Mouse (Mus musculus): ENCODE results near the gene Mapk11. TPM values are rescaled to one million over a fixed set of nuclear protein-coding genes. Genes with fewer than 3 reads are reported as not detected.
A peak's percentile ranks its signal among the peaks of the same experiment; 100 is the strongest.

Gene Mapk11
- total RNA-seq (2021), result 1 to 10 TPM; 1.0 to 1.1 TPM
- long read RNA-seq, experiment 1, partial matches to known transcripts, result 1 of 1 reads
- long read RNA-seq, experiment 1, other reads (novel, unspliced or antisense), result 0 of 1 reads
- long read RNA-seq, experiment 2, partial matches to known transcripts, result 0 of 2 reads
- long read RNA-seq, experiment 2, other reads (novel, unspliced or antisense), result 2 of 2 reads

GRCm38 (mm10) chr15:89149271-89150040 is at the start of gene Mapk11:
TSS of gene Mapk11 (minus strand) at chr15:89149628.
- Histone ChIP-seq H3K4me3 (peak within 1 kb of the TSS; percentile 90), H3K27ac (peak within 1 kb of the TSS; percentile 79)
- peak; percentile 55 for DNase-seq
- intact Hi-C loops (cut with DNase I), result no loop called here
- TF ChIP-seq CTCF (IDR thresholded peaks at IDR 0.05), result no peak

- TF ChIP-seq CTCF (IDR thresholded peaks at IDR 0.05), result no peak
- Histone ChIP-seq H3K27ac (peak overlapping the region; percentile 99), H3K4me3 (peak overlapping the region; percentile 100)
- no peak for DNase-seq
- intact Hi-C loops (cut with DNase I), result loop anchor here (5.0 to 10.0 kb wide), 3 partner anchors 40 to 462 kb away; partner anchors contain the start of genes Brd1 and Mapk12
Measured at GRCm38 (mm10) chr15:89197056-89197455, 47.6 kb upstream of the Mapk11 start.

GRCm38 (mm10) chr15:89196313-89196706 is 46.9 kb upstream of the Mapk11 start, which contains the start of gene Dennd6b:
TSS of gene Dennd6b (minus strand) at chr15:89196496.
- peak; percentile 98 for DNase-seq
- Histone ChIP-seq H3K27ac (peak within 1 kb of the TSS; percentile 99), H3K4me3 (peak within 1 kb of the TSS; percentile 100)
- intact Hi-C loops (cut with DNase I), result loop anchor here (1.0 to 10.0 kb wide), 4 partner anchors 14 to 462 kb away; partner anchors contain the start of genes Brd1 and Mapk12
- TF ChIP-seq CTCF (IDR thresholded peaks at IDR 0.05), result peak; percentile 100; the same call in 1 of the 2 replicates

GRCm38 (mm10) chr15:89195690-89196312 is 46.4 kb upstream of the Mapk11 start:
- Histone ChIP-seq H3K4me3 (peak overlapping the region; percentile 100), H3K27ac (peak overlapping the region; percentile 99)
- no peak for TF ChIP-seq CTCF (IDR thresholded peaks at IDR 0.05)
- intact Hi-C loops (cut with DNase I), result loop anchor here (1.0 to 10.0 kb wide), 4 partner anchors 14 to 461 kb away; partner anchors contain the start of genes Brd1 and Mapk12
- DNase-seq, result peak; percentile 95

GRCm38 (mm10) chr15:89195261-89195681 is 45.8 kb upstream of the Mapk11 start:
- peak overlapping the region; percentile 100 for H3K4me3 ChIP-seq
- DNase-seq, result no peak
- peak overlapping the region; percentile 99 for H3K27ac ChIP-seq
- TF ChIP-seq CTCF (IDR thresholded peaks at IDR 0.05), result no peak
- intact Hi-C loops (cut with DNase I), result loop anchor here (5.0 to 10.0 kb wide), 3 partner anchors 38 to 460 kb away; partner anchors contain the start of genes Brd1 and Mapk12

GRCm38 (mm10) chr15:89184937-89185227 is 35.5 kb upstream of the Mapk11 start:
- no peak for TF ChIP-seq CTCF (IDR thresholded peaks at IDR 0.05)
- peak; percentile 18 for DNase-seq

GRCm38 (mm10) chr15:89184141-89184936 is 34.9 kb upstream of the Mapk11 start:
- intact Hi-C loops (cut with DNase I), result no loop called here
- no peak for TF ChIP-seq CTCF (IDR thresholded peaks at IDR 0.05)
- no peak overlapping the region for H3K27ac ChIP-seq
- no peak overlapping the region for H3K4me3 ChIP-seq
- DNase-seq, result peak; percentile 7

More at GRCm38 (mm10) chr15:89184937-89185227, 35.5 kb upstream of the Mapk11 start:
- no peak overlapping the region for H3K4me3 ChIP-seq
- intact Hi-C loops (cut with DNase I), result no loop called here
- no peak overlapping the region for H3K27ac ChIP-seq

GRCm38 (mm10) chr15:89182842-89183241 is 33.4 kb upstream of the Mapk11 start:
- DNase-seq, result peak; percentile 13
- TF ChIP-seq CTCF (IDR thresholded peaks at IDR 0.05), result no peak
- Histone ChIP-seq H3K27ac (peak overlapping the region; percentile 86; the same call in 1 of the 2 replicates), H3K4me3 (no peak overlapping the region)
- intact Hi-C loops (cut with DNase I), result no loop called here

DNA sequence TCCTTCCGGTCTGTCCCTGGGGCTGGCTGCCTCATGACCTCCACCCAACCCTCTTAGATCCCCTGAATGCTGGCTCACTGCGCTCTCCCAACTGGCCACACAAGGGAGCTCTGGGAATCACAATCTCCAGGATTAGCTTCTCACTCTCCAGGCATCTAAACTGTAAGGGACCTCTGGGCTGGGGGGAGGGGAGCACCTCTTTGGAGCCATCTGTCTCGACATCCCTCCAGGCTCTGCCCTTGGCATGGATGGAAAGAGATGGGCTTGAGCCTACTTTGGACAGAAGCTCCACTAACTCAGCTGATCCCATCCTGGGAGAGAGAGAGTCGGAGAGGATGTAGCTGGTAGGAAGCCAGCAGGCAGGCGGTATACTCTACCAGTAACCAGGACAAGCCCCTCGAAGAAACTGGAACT is 32.9 kb upstream of the Mapk11 start:
- Histone ChIP-seq H3K27ac (peak overlapping the region; percentile 86), H3K4me3 (no peak overlapping the region)
- peak; percentile 54 for DNase-seq
- intact Hi-C loops (cut with DNase I), result no loop called here
- TF ChIP-seq CTCF (IDR thresholded peaks at IDR 0.05), result peak; percentile 13; the same call in 1 of the 2 replicates

- peak overlapping the region; percentile 86 for H3K4me3 ChIP-seq
Measured at GRCm38 (mm10) chr15:89181561-89182270, 32.3 kb upstream of the Mapk11 start.

GRCm38 (mm10) chr15:89180571-89181229 is 31.3 kb upstream of the Mapk11 start, which contains the start of gene Plxnb2:
TSS of gene Plxnb2 (minus strand) at chr15:89180788.
- peak within 1 kb of the TSS; percentile 86 for H3K4me3 ChIP-seq
- DNase-seq, result peak; percentile 86
- peak within 1 kb of the TSS; percentile 86 for H3K27ac ChIP-seq
- no peak for TF ChIP-seq CTCF (IDR thresholded peaks at IDR 0.05)
- intact Hi-C loops (cut with DNase I), result no loop called here

More at GRCm38 (mm10) chr15:89181561-89182270, 32.3 kb upstream of the Mapk11 start:
- H3K27ac ChIP-seq, result peak overlapping the region; percentile 86
- peak; percentile 20 for DNase-seq
- TF ChIP-seq CTCF (IDR thresholded peaks at IDR 0.05), result peak; percentile 29; the same call in 1 of the 2 replicates
- intact Hi-C loops (cut with DNase I), result no loop called here

Data from gastrocnemius, adult 2 months (tissue).